Mouse (Mus musculus): ENCODE data around the gene Chrm1.
"Not testable (repeated sequence)": the region's sequence is repeated elsewhere in the genome, so short reads cannot be mapped to it uniquely, and the experiment has no call there.

Gene Chrm1

DNA sequence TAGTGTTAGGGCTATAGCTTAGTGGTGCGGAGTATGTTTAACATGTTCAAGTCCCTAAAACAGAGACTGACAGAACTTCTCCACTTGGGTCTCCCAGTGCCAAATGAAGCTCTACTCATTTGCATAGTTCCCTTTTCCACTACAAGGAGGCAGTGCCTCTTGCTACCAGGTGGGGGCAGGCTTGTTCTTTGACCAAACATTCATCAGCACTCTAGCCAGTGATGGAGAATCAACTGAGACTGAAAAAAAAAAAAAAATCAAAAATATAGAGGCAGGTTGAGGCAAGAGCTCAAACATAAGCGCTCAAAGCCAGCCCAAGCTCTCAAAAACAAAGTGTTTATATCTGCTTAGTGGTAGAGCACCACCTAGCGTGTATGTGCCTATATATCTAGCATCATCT is 54.8 kb downstream of the Chrm1 start:
- no peak for DNase-seq

- not testable (repeated sequence) for DNase-seq
These were observed 55.4 kb downstream of the Chrm1 start for GRCm38 (mm10) chr19:8719037-8719436.

DNA sequence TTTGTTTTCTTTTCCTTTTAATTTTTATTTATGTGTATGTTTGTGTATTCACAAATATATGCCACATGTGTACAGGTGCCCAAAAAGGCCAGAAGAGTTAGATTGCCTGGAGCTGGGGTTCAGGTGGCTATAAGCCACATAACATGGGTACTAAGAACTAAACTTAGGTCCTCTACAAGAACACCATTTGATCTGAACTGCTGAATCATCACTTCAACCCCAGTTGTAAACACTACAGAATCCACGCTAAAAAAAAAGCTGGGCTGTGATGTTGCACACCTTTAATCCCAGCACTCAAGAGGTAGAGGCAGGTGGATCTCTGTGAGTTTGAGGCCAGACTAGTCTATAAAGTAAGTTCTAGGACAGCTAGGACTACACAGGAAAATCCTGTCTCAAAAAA is 57.8 kb downstream of the Chrm1 start:
- DNase-seq: no peak

DNA sequence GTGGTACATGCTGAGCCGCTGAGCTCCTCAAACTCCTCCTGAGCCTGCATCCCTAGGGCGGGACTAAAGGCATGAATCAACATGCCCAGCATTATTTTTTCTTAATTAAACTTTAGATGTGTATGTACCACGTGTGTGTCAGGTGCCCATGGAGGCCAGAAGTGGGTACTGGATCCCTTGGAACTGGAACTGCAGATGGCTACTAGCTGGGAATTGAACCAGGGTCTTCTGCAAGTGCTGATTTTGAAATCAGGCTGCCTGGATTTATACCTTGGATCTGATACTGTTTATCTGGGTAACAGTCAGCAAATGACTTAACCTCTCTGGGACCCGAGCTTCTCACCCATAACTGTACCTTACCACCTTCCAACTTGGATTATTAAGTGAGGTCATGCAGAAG is 58.4 kb downstream of the Chrm1 start:
- no peak for DNase-seq

DNA sequence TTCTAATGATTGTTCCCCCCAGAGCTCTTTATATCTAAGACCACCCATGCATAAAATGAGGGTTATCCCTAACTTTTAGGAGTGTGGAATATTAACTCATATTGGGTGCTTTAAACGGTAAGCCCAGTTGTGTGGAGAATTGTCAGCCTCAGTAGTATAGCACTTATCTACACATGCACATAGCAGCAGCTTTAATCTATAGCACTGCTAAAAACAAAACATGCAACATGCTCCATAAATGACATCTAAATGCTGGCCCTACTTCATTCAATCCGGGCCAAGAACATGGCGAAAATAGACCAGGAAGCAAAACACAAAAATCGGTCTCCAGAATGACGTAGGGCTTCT is 58.9 kb downstream of the Chrm1 start:
- no peak for DNase-seq

GRCm38 (mm10) chr19:8722907-8723573 is 59.5 kb downstream of the Chrm1 start, which contains the start of gene Slc3a2:
TSS of gene Slc3a2 (minus strand) at chr19:8723369.
- peak; percentile 98 for DNase-seq

DNA sequence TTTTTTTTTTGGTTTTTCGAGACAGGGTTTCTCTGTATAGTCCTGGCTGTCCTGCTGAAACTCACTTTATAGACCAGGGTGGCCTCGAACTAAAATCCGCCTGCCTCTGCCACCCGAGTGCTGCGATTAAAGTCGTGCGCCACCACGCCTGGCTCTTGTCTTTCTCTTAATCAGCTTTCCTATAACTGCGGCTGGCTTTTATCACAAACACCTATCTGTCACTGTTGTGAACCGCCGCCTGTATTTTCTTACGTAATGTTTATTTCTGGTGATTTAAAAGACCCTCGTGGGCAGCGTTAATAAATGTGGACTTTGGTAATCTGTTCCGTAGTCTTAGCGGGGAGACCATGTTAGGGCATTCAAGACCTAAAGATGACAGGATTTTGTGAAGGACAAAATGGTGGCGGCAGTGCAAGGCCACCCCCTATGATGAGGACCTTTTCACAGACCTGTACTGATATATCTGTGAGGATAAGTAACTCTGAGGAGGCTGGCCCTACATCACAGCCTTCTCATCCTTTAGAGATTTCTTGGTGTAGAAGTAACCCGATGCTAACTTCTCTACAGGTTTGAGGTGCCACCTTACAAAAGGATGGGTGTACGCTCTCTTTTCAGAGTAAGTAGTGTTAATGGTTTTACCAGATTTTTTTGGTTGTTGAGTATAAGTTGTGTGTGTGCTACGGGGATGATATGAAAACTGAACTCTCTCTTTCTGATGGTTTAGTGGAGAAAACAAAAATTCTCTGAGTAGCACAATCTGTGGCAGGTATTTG is 60.2 kb downstream of the Chrm1 start:
- DNase-seq: no peak

- DNase-seq: no peak
These were observed 60.8 kb downstream of the Chrm1 start for GRCm38 (mm10) chr19:8724392-8724791.

DNA sequence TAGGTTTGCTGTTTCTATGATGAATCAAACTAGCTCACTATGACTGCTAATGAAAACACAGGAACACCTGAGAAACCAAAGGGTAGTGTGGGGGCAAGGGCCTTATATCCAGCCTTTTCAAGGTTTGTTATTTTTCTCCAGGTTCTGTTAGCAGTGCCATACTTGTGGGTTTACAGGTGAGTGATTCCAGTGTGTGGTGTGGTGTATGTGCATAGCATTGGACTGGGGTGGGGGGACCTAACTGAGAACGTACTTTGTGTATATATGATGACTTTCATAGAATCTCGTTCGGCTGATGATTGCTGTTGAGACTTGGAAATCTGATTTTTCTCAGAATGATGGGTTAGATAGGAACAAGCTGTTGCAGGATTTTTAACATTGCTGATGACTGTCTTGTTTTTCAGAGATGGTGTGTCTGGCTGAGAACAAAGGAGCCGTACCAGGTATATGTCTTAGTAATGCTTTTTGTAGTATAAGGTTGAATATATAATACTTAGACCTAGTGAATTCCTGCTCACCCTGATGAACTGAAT is 61.6 kb downstream of the Chrm1 start:
- DNase-seq: no peak

- no peak for DNase-seq
These were observed 63.2 kb downstream of the Chrm1 start for GRCm38 (mm10) chr19:8726609-8727390.

DNA sequence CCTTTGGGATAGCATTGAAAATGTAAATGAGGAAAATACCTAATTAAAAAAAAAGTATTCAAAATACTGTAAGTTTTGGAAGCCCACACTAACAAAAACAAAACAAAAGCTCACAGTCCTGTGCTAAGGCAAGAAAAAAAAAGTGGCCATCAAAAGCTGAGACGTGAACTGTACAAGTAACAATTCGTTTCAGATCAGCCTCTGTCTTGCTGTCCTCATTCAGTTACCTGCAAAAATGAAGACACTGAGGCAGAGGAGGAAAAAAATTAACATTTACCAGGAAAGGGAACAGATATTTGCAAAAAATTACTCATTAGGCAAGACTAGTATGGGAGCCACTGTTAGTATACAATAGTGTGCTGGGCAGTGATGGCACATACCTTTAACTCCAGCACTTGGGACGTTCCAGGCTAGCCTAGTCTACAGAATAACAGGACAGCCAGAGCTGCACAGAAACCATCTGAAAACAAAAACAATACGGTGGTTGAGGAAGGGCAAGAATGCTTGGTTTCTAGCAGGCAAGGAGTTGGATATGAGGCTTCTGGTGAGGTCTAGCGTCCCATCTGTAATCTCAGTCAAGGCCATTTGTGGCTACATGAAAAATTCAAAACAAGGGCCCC is 64.0 kb downstream of the Chrm1 start:
- no peak for DNase-seq

- DNase-seq: not testable (repeated sequence)
These were observed 64.9 kb downstream of the Chrm1 start for GRCm38 (mm10) chr19:8728335-8729099.
